Mouse (Mus musculus): ENCODE measurements around the gene 1700020L24Rik.

DNA sequence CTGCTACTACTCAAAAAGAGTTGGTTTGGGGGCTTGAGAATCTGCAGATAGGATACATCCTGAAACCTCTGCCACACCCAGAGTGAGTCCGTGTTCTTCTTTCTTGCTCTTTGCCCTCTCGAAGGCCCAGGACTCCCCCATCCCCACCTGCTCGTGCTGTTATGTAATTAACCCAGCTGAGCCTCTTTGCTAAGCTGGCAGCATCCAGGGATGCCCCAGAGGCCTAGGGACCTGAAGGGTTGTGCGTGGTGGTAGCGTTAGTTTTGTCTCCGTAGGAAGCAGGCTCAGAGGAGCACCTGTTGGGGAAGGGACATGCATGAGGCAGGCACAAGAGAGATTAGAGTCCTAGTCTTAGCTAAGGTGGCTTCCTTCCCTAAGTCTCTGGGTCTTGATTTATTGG is 27.0 kb upstream of the 1700020L24Rik start:
- no peak for TF ChIP-seq CTCF (IDR thresholded peaks at IDR 0.05; ENCODE audit: control insufficient read depth, insufficient read depth, insufficient read length)
- TF ChIP-seq FOSL1 (IDR thresholded peaks at IDR 0.05; ENCODE audit: insufficient read depth, low read length, poor library complexity, severe bottlenecking), result no peak
- no peak for TF ChIP-seq MYOD1 (IDR thresholded peaks at IDR 0.05; ENCODE audit: control insufficient read depth, insufficient read length, low read depth)
- TF ChIP-seq USF1 (IDR thresholded peaks at IDR 0.05; ENCODE audit: low read depth), result no peak
- TF ChIP-seq CEBPB (IDR thresholded peaks at IDR 0.05; ENCODE audit: low read depth), result no peak
- no peak for TF ChIP-seq MAX (IDR thresholded peaks at IDR 0.05)
- no peak for TF ChIP-seq MYOG (IDR thresholded peaks at IDR 0.05; ENCODE audit: control insufficient read depth, extremely low read depth, insufficient read length)
